Mouse (Mus musculus) liver, adult (tissue): Measurements from ENCODE around the gene Zfp950.

ENCODE experiments used
- GATA4 ChIP-seq: IDR thresholded peaks from 2 replicates; pipeline ENCODE4 v1.6.1; 2014; ENCODE audit warnings: mild to moderate bottlenecking, low read length; ENCODE audit not compliant: insufficient replicate concordance

Zfp950 gene

GRCm38 (mm10) chr19:61080251-61080749 lies 60.3 kb downstream of the Zfp950 start:
- TF ChIP-seq GATA4: no peak

- no peak for TF ChIP-seq GATA4
Measured at GRCm38 (mm10) chr19:61078622-61079021, 62.0 kb downstream of the Zfp950 start.

GRCm38 (mm10) chr19:61065011-61065410 lies 75.6 kb downstream of the Zfp950 start:
- TF ChIP-seq GATA4: no peak

GRCm38 (mm10) chr19:61064386-61064785 lies 76.3 kb downstream of the Zfp950 start:
- no peak for TF ChIP-seq GATA4

GRCm38 (mm10) chr19:61057581-61057980 lies 83.1 kb downstream of the Zfp950 start:
- TF ChIP-seq GATA4: peak; percentile 57; the same call in 1 of the 2 replicates

GRCm38 (mm10) chr19:61056783-61057410 lies 83.7 kb downstream of the Zfp950 start:
- no peak for TF ChIP-seq GATA4

GRCm38 (mm10) chr19:61052786-61053185 lies 87.9 kb downstream of the Zfp950 start:
- no peak for TF ChIP-seq GATA4

GRCm38 (mm10) chr19:61052008-61052407 lies 88.6 kb downstream of the Zfp950 start:
- TF ChIP-seq GATA4: no peak

- peak; percentile 28; the same call in 1 of the 2 replicates for TF ChIP-seq GATA4
Measured at GRCm38 (mm10) chr19:61051151-61051550, 89.5 kb downstream of the Zfp950 start.

GRCm38 (mm10) chr19:61049413-61049812 lies 91.2 kb downstream of the Zfp950 start:
- TF ChIP-seq GATA4: no peak

GRCm38 (mm10) chr19:61048646-61049045 lies 92.0 kb downstream of the Zfp950 start:
- no peak for TF ChIP-seq GATA4

- no peak for TF ChIP-seq GATA4
Measured at GRCm38 (mm10) chr19:61039151-61039550, 101.5 kb downstream of the Zfp950 start.

- TF ChIP-seq GATA4: no peak
Measured at GRCm38 (mm10) chr19:61031570-61031969, 109.1 kb downstream of the Zfp950 start.

- TF ChIP-seq GATA4: no peak
Measured at GRCm38 (mm10) chr19:61021939-61022566, 118.6 kb downstream of the Zfp950 start.

GRCm38 (mm10) chr19:61021502-61021901 lies 119.1 kb downstream of the Zfp950 start:
- no peak for TF ChIP-seq GATA4

GRCm38 (mm10) chr19:61017477-61018266 lies 123.0 kb downstream of the Zfp950 start:
- no peak for TF ChIP-seq GATA4
